Mouse (Mus musculus) CD8-positive naive resting alpha-beta T cell, adult 57 days (primary cell): ENCODE data around the gene 2510002D24Rik. TPM values are rescaled to one million over a fixed set of nuclear protein-coding genes. Genes with fewer than 3 reads are reported as not detected.

Experiments used
- total RNA-seq: library from RNA; stranded (reverse); gene quantifications from one replicate; pipeline ENCODE4 v1.2.4, GENCODE M21; 2023

Gene 2510002D24Rik
- total RNA-seq = 48.5 TPM

DNA sequence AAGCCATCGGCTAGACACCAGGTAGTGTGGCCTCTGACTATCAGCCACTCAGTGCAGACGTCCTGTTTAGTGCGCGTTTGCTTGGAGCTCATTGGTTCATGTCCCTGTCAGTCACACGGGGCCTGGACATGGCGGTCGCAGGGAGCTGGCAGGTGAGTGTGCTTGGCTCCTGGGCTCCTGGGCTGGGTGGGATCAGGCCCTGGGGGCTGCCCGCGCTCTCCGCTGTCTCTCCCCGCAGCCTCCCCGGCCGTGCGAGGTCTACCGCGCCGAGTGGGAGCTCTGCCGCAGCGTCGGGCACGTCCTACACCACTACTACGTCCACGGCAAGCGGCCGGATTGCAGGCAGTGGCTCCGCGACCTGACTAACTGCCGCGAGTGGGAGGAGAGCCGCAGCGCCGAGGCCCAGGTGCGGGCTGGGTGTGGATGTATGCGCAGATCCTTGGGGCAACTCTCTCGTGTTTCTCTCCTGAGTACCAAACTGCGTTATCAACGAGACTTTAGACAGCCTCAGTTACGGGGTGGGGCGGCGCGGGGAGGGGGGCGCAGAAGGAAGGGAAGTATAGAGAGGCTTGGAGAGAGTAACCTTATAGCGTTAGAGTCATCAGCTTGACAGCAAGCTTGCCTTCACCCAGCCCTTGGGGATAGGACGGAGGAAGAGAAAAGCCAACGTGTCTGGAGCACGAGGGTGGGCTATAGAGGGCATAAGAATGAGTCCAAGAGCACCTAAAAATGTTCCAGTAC, at the start of gene 2510002D24Rik, which contains the start of gene Gm28539:
2510002D24Rik (plus strand) TSS at position 111 of the 741 bp plus-strand sequence.
Gm28539 (plus strand) TSS at position 117 of the 741 bp plus-strand sequence.

GRCm38 (mm10) chr16:18811468-18812384, 24.7 kb upstream of the 2510002D24Rik start, which contains the start of the genes Ufd1 and Cdc45:
Ufd1 (plus strand) TSS chr16:18811779.
Cdc45 (minus strand) TSS chr16:18811987.

GRCm38 (mm10) chr16:18876442-18877308, 40.3 kb downstream of the 2510002D24Rik start, which contains the start of the genes Mrpl40 and Hira:
Mrpl40 (minus strand) TSS chr16:18876862.
Hira (plus strand) TSS chr16:18877037.

Other genes with a start within 250 kb of the 2510002D24Rik start
- gene Tbx1, start 245.9 kb upstream of the 2510002D24Rik start, total RNA-seq = not detected
- 0.49 TPM for gene Gp1bb, start 214.2 kb upstream of the 2510002D24Rik start, total RNA-seq
- not detected for gene Gm49601, start 210.2 kb upstream of the 2510002D24Rik start, total RNA-seq
- not detected for gene Sept5, start 206.6 kb upstream of the 2510002D24Rik start, total RNA-seq
- gene Cldn5, start 59.7 kb upstream of the 2510002D24Rik start, total RNA-seq = not detected
- 116 TPM for gene Ufd1, start 24.8 kb upstream of the 2510002D24Rik start, total RNA-seq
- 3.1 TPM for gene Cdc45, start 24.6 kb upstream of the 2510002D24Rik start, total RNA-seq
- 3.9 TPM for gene Gm28539, start within 50 bp of the 2510002D24Rik start, total RNA-seq
- 39.9 TPM for gene Mrpl40, start 40.3 kb downstream of the 2510002D24Rik start, total RNA-seq
- gene Hira, start 40.5 kb downstream of the 2510002D24Rik start, total RNA-seq = 76.0 TPM